Mouse (Mus musculus): Measurements from ENCODE around the gene Acsm1.
"Not testable (repeated sequence)": the region's sequence is repeated elsewhere in the genome, so short reads cannot be mapped to it uniquely, and the experiment has no call there.

The Acsm1 gene

DNA sequence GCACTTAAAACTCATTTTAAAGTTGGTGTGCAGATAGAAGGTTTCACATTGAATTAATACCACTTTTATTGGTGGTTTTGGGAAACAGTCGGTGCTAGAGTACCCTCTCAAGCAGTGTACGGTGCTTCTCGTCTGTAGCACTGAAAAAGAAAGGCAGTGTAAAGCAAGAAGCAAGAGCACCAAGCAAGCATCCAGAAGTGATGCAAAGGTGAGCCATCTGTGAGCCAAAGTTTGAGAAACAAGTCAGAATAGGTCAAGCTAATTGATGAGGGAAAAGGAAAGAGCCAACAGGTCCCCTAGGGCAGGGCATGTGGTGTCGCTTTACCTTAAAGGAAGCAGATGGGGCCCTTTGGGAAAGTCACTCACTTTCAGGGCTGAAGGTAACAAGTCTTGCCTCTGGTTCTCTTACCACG, at the start of gene Acsm1:
Gene Acsm1 (plus strand): TSS at position 363 of the 413 bp plus-strand sequence.
- DNase-seq (ENCODE audit: low read depth, low spot score) = no peak

DNA sequence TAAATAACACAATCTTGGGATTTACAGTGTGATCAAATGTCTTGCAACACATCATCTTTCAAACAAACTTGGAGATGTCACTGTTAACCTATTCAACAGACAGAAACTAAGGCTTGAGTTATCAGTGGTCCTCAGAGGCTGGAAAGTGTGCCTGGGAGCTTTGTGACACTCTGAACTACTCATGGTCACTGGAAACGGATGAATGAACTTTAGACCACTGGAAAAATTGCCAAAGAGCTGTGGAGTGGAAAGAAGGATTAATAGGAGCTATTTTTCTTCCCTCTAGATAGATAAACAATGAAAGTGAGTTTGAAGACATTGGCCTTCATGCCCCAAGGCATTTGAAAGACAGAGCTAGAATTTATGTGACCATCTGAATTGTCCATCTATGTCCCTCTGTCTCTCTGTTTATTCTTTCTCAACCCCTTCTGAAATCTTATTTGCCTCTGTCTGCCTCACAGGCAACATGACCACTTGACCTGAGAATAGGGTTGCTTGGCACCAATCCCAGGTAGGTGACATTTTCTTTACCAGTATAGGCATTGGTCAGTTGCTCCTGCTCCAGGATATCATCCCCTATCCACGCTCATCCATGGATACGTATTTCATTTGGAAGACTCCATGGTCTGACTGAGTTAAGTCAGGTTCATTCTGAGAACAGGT, 46.9 kb upstream of the Acsm1 start:
- DNase-seq (ENCODE audit: low read depth, low spot score) = no peak

DNA sequence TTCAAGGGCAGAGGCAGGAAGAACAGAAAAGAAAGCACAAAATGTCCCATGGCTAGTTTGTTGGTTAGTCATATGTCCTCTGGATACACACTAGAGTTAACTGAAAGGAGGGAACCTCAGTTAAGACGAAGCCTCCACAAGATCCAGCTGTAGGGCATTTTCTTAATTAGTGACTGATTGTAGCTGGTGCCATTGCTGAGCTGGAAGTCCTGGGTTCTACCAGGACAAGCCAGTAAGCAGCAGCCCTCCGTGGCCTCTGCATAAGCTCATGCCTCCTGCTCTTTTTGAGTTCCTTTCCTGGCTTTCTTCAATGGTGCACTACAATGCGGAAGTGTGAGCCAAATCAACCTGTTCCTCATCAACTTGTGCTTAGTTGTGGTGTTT, 46.4 kb upstream of the Acsm1 start:
- no peak for DNase-seq (ENCODE audit: low read depth, low spot score)

DNA sequence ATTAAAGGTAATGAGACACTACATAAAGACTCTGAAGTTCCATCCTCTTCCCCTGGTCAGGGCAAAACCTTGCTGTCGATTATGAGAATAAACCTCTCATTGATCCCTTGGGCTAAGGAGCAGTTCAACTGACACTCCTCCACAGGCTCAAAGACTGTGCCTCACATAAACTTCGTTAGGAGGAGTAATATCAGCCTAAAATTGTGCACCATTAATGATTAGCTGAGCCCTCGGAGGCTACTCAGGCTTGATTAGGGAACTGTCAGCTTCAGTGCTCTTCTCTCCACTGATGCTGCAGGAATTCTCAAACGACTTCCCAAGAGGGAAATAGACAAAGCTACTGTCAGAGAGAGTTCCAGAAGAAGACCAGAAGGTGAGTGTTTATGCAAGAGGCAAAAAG, 45.4 kb upstream of the Acsm1 start:
- DNase-seq (ENCODE audit: low read depth, low spot score) = no peak

DNA sequence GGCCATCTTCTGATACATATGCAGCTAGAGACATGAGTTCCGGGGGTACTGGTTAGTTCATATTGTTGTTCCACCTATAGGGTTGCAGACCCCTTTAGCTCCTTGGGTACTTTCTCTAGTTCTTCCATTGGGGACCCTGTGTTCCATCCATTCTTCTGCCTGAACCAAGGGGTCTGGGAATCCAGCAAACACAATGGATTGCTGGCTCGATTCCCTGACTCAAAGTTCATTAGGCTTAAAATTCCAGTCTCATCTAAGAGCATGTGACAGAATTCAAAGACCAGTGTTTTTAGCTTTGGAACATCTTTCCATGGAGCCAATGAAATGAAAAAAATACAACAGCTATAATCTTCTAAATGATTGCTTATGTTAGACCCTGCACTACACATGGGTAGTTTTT, 44.4 kb upstream of the Acsm1 start:
- not testable (repeated sequence) for DNase-seq (ENCODE audit: low read depth, low spot score)

DNA sequence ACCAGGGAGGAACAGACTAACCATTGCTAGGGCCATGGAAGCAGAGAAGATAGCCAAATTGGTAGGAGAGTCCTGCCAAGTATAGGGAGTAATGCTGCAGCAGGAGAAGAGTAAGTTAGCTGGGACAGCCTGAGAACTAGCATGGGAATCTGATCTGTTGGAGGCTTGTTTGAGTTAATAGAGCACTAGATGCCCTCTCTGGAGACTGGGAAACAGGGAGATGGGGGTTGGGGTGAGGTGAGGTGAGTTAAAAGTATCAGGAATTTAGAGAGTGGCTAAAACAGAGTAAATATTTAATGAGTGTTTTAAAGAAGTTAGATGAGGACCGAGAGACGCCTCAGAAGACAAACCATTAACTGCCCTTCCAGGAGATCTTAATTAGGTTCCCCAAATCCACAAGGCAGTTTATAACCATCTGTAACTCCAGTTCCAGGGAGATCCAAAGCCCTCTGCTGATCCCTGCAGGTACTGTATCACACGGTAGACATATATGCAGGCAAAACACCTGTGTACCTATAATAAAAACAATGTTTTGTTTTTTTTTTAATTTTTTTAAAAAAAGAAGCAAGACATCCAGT, 12.2 kb upstream of the Acsm1 start:
- DNase-seq (ENCODE audit: low read depth, low spot score) = no peak

DNA sequence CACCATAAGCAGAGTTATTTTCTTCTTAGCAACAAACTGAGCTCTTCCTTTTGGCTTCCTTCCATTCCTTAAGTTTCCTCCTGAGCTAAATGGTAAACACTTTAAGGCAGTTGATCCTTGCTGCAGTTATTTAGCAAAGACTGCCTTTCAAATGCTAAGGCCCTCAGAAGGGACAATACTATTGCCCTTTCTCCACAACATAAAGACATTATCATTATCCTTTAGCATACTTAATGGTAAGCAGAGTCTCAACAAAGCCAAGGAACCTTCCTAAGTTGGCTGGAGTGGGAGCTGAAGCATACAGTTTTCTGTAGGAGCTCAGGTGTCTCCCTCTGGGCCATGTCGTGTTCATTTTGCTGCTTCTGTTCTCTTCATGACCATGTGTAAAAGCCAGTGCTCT, 11.5 kb upstream of the Acsm1 start:
- no peak for DNase-seq (ENCODE audit: low read depth, low spot score)

DNA sequence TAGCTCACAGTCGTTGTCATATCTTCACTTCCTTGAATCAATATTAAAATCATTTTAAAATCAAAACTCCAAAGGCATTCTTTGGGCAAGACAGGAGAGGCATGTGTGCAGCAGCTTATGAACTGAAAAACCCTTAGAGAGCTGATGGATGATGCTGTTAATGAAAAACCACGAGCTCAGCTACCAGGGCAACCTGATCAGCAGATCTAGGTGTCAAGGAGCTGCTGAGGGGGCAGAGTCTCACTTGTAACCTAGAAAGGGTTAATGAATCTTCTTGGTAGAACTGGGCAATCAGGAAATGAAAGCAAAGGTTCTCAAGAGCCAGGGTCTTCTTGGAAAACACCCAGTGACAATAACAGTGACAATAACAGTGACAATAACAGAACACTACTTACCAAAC, 10.3 kb upstream of the Acsm1 start:
- DNase-seq (ENCODE audit: low read depth, low spot score) = no peak

DNA sequence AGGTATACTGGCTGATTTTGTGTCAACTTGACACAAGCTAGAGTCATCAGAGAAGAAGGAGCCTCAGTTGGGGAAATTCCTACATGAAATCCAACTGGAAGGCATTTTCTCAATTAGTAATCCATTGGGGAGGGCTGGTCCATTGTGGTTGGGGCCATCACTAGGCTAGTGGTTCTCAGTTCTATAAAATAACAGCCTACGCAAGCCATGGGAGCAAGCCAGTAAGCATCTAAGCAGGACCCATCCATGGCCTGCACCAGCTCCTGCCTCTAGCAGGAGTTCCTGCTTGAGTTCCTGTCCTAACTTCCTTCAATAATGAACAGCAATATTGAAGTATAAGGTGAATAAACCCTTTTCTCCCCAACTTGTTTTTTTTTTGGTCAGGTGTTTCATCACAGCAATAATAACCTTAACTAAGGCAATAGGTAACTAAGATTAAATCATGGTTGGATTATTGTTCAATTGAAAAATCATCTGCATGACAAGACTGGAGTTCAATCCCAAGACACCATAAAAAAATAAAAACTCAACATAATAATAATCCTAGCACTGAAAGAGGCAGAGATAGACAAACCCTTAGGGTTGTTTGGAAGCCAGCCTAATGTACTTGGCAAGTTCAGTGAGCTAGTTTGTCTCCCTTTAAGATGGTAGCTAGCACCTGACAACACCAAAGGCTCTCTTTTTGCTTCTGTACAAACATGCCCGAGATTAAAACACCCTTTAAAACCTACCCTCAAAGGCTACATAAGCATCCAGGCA, 5.5 kb upstream of the Acsm1 start:
- DNase-seq (ENCODE audit: low read depth, low spot score) = no peak

DNA sequence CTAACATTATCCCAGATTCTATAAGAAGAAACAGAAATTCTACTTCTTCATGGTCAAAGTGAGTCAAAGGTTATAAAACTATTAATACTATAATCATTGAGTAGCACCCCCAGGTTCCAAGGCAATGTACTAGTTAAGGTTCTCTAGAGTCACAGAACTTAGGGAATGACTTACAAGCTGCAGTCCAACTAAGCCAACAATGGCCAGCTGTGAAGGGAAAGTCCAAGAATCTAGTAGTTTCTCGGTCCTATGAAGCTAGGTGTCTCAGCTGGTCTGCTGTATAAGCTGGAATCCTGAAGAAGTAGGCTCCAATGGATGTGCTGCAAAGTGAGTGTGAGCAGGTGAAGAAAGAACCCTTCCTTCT, 4.9 kb upstream of the Acsm1 start:
- DNase-seq (ENCODE audit: low read depth, low spot score) = no peak

DNA sequence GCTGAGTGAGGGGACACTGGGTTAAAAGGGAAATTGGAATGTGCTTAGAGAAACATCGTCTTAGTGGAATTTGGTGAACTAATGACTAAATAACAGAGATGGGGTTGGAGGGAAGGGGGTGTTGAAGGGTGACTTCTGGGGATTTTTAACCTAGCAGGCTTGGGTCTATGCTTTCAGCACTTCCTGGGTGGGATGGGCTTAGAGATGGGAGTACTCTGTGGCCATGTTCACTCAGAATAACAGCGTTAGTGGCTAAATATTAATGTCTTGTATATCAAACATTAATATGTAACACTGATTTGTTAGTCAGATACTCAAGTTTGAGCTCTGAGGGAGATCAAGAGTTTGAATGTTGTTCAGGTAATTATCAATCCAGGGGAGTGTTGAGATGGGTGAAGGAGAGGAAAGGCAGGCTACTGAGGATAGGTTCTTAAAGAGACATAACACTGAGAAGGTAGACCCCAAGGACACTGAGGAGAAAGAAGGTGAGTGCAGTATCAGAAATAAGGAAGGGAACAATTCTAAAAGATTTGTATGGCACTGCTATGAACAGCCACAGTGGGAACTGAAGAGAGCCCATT, 1.8 kb upstream of the Acsm1 start:
- DNase-seq (ENCODE audit: low read depth, low spot score) = no peak

DNA sequence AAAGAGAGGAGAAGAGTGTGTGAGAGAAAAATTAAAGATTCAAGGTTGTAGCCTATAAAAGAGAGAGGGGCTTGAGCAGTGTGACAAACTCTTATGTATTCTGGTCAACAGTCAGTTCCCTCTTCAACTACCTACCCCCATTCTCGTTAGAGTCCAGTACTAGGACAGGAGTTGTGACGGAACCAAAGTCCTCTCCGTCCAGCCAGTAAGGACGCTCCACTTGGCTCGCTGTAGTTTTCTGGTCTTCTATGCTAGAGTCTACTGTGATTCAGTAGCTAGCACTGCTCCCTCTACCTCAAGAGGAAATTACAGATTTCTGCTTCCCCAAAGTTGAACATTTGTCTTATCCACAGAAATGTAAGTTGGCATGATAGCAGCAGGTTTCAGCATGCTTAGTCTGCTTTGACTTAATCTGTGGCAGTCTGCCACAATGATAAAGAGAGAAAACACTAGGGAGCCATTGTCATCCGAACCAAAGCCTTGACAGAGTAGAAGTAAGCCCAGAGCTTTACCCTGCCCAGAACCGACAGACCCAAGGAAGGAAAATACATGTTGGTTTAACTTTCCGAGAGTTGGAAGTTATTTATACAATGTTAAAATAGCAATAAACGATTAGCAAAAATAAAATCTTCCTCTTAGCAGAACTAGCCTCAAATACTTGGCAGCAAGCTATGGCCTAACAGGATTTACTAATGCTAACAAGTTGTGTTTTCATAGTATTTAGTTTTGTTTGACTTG, 731 bp upstream of the Acsm1 start:
- no peak for DNase-seq (ENCODE audit: low read depth, low spot score)

DNA sequence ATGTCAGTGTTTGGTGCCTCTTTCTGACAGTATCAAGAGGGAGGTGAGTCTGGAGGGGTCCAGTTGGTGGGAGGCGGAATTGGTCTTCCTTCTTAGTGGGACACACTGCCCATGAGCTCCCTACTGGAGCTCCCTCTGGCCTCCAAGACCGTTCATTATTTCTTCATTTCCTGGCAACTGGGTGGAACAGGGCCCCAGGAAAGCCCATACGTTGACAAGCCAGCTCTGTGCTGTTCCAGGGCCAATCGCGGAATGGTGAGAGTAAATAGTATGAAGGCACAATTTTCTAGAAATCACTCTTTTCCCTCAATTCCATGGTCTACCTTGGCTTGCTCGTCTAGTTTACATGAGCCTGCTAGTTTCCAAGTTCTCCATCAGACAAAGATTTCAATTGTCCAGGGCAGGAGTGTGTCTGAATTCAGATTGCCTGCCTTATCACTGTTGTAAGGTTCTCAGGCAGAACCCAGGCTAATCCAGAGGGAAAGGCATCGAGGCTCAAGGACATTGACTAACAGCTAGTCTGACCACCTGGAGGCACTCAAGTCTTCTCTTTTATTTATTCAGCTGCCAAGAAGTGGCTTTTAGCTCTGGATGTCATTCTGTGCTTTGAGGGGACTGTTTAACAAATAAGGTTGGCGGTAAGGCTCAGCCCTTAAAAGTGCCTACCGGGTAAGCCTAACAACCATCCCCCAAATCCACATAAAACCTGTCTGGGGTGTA, 1.1 kb downstream of the Acsm1 start:
- DNase-seq (ENCODE audit: low read depth, low spot score) = no peak

DNA sequence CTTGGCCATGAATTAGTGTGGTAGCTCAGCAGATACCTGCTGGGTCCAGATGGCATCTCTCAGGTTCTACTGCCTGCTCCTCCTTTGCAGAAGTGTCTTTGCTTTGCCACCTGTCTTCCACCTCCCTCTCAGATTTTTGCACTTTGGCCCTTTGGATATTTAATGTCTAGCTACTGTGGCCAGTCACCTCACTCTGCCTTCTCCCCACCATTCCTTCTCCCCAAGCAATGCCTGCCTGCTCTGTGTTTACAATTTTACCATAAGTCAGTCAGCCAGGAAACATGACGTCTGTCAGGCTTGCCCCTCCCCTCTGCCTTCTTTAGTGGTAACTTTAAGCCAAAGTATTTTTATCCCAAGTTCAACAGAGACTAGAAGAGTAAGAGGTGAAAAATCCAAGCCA, 9.7 kb downstream of the Acsm1 start:
- no peak for DNase-seq (ENCODE audit: low read depth, low spot score)

DNA sequence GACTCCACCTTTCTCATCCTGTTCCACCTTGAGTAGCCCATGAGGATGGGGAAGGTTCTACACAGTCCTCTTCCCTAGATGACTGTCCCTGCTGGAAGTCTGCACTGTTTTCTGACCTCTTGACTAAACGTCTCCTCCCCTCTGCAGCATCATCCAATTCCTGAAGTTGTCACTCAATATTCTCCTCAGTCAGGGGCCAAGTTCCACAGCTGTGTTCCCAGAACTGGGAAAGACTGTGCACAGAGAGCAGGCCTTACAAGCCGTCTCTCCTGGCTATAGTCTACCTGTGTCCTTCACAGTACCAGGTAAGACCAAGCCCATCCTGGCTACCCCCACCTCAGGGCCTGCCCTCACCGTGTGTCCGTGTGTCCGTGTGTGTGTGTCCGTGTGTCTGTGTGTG, 10.8 kb downstream of the Acsm1 start:
- DNase-seq (ENCODE audit: low read depth, low spot score) = no peak

DNA sequence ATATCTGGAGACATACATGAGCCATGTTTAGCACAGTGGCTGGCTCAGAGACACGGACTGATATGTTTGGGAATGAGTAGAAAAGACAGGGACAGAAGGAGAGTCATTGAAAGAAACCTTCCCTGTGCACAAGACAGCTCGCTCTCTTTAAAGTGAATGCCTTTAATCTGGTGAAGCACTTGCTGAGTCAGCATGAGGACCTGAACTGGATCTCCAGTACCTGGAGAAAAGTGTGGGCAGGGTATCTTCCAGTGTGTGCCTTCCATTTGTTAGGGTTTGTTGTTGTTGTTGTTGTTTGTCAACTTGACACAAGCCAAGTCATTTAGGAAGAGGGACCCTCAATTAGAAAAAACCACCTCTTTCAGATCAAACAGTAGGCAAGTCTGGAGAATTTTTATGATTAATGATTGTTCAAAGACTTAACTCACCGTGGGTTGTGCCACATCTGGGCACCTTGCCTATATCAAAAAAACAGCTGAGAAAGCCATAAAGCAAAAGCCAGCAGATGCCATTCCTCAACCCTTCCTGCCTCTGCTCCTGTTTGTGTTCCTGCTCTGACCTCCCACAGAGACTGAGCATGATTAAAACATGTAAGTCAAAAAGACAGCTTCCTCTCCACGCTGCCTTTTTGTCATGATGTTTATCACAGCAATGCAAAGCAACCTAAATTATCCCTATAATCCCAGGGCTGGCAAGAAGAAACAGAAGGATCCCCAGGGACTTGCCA, 11.5 kb downstream of the Acsm1 start:
- no peak for DNase-seq (ENCODE audit: low read depth, low spot score)

DNA sequence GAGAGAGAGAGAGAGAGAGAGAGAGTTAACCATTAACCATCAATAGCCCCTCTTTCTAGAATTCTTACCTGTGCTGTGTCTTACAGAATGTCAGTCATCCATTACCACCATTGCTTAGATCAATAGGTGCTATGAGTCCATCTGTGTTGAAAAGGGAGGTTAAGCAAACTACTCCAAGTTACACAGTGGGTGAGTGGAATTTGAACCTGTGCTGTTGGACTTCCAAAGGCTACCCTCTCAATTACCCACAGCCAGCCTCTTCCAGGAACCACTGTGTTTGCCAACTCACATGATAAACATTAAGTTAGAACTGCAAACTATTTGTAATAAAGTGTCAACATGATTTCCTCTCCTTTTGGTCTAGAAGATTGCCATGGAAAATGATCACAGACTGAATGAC, 13.3 kb downstream of the Acsm1 start:
- no peak for DNase-seq (ENCODE audit: low read depth, low spot score)

DNA sequence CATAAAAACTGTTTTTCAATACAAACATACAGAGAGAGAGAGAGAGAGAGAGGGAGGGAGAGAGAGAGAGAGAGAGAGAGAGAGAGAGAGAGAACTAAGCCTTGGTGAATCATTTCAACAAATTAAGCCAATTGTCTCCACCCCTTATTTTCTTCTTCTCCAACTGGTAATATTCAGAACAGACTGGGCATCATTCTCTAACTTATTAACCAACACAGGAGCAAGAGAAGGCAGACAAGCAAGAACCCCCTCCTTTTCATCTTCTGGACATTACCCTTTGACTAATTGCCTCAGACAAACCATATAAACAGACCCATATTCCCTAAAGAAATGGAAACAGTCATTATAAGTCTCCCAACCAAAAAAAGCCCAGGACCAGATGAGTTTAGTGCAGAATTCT, 31.9 kb downstream of the Acsm1 start:
- no peak for DNase-seq (ENCODE audit: low read depth, low spot score)

DNA sequence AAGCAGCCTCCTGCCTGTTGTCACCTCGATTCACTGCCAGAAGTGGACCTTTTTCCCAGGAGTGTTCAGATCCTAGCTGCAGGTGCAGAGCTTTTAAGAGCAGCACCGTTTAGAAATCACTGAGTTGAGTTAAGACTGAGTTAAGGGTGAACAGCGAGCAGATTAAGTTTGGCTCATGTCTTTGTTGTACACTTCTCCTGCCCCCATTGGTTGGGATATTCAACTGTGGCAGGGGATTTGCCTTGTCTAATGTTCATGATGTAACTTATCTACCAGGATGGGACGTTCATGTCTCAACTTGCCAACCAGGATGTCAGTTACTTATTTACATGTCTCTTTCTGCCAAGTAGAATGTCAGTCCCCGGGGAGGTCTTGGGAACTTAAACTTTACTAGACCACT, 35.5 kb downstream of the Acsm1 start:
- no peak for DNase-seq (ENCODE audit: low read depth, low spot score)

DNA sequence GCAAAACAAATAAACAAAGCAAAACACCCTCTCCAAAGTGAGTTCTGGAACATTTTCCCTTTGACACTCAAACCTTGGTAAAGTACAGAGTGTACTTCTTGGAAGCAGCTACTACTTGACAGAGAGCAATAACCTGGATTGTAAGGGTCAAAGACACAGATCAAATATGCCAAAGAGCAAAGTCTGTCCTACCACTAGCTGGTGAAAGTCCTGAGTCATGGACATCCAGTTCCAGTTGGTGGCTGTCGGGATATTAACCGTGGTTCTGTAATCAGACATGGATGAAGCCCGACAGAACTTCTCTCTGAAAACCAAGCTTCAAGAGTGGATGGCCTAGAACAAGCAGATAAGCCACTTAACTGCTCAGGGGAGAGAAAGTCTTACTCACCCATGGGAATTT, 61.1 kb downstream of the Acsm1 start:
- DNase-seq (ENCODE audit: low read depth, low spot score) = no peak

DNA sequence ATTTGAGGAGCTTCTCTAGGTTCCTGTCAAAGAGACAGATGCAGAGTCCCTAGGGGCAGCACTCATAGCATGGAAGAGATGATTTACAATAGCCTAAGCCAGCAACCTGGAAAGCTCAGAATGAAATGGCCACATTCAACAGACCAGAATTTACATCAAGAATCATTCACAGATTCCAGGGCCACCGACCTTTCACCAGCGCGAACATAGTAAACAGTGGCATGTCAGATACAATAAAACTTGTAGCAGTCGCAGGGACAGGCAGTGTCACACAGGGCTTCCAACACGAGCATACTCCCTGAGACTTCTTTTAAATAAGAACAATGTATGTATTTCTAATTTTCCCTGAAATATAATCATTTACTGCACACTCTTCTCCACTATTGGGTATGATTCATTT, 63.6 kb downstream of the Acsm1 start:
- no peak for DNase-seq (ENCODE audit: low read depth, low spot score)

Data from retina, postnatal 7 days (tissue).